Mouse (Mus musculus) limb, embryonic 12.5 days (tissue): ENCODE results near the gene Usp15. TPM values are rescaled to one million over a fixed set of nuclear protein-coding genes. Genes with fewer than 3 reads are reported as not detected.

Experiments used
- ATAC-seq: fragments of 200-750 bp; cut with Nextera tagmentation; 2 replicates; pipeline ENCODE4 v1.8.0; 2017; ENCODE audit warnings: low read depth, moderate TSS enrichment; ENCODE audit not compliant: insufficient number of reproducible peaks, insufficient read depth, low FRiP score, low TSS enrichment
- H3K27ac ChIP-seq: fragments of 300-500 bp; sonication (generic); 2 replicates; pipeline ENCODE4 v1.5.1; 2016; ENCODE audit warnings: mild to moderate bottlenecking, moderate library complexity
- H3K27me3 ChIP-seq: fragments of 300-500 bp; sonication (generic); 2 replicates; pipeline ENCODE4 v1.6.1; 2016; ENCODE audit warnings: mild to moderate bottlenecking, moderate library complexity
- H3K36me3 ChIP-seq: fragments of 300-500 bp; sonication (generic); 2 replicates; pipeline ENCODE4 v1.6.1; 2016; ENCODE audit warnings: mild to moderate bottlenecking, moderate library complexity
- H3K4me1 ChIP-seq: fragments of 300-500 bp; sonication (generic); replicated peaks from 2 replicates; pipeline ENCODE4 v1.6.1; 2016
- H3K4me2 ChIP-seq: fragments of 300-500 bp; sonication (generic); 2 replicates; pipeline ENCODE4 v1.6.1; 2016; ENCODE audit warnings: mild to moderate bottlenecking, moderate library complexity
- H3K4me3 ChIP-seq: fragments of 300-500 bp; sonication (generic); replicated peaks from 2 replicates; pipeline ENCODE4 v1.5.1; 2016; ENCODE audit warnings: mild to moderate bottlenecking
- H3K9ac ChIP-seq: fragments of 300-500 bp; sonication (generic); replicated peaks from 2 replicates; pipeline ENCODE4 v1.6.1; 2016; ENCODE audit warnings: mild to moderate bottlenecking, moderate library complexity
- H3K9me3 ChIP-seq: fragments of 300-500 bp; sonication (generic); 2 replicates; pipeline ENCODE4 v1.6.1; 2016; ENCODE audit warnings: mild to moderate bottlenecking, moderate library complexity
- WGBS: fragments of 180-500 bp; shearing (Covaris S2); methylation state at CpG from one replicate; pipeline ENCODE4 v1.1.7; 2016; 5-methylcytosine and 5-hydroxymethylcytosine counted together
- polyA plus RNA-seq: library from polyadenylated mRNA; unstranded; fragments of >200 nt; fragmentation: Nextera tagmentation; extraction: Ambion mirVana; gene quantifications from 2 replicates; pipeline ENCODE4 v1.2.1, GENCODE M21; 2016

Usp15 gene
- polyA plus RNA-seq, 1 experiment from 2014 or later: 68.0 TPM

DNA sequence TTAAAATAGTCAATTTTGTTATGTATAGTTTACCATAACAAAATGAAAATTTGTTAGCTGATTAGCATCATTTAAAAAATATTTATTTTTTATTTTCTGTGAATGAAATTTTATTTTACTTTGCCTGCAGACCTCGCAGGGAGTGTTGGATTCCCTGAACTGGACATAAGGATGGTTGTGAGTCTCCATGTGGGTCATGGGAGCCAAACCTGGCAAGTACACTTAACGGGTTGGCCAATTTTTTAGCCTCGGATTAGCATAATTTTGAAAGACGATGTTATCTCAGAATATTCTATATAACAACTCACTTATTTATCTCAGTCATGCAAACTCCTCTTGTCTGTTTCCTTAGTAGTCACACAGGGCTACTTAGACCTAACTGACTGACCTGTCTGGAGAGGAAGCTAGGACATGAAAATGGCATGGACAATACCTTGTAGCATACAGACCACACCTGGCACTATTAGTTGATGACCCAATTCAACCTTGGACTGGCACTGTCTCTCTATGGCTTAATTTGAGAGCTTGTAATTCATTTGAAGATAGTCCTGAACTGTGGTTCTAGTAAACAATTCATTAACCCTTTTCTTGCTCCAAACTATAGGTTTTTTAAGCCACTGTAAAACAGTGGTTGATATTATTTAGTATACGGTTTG is 54.3 kb downstream of the Usp15 start:
- Histone ChIP-seq H3K9me3 (no peaks in the 10 kb centered on the region), H3K36me3 (peaks cover 42% of the 10 kb centered on the region), H3K9ac (no peak overlapping the region), H3K4me3 (no peak overlapping the region), H3K27me3 (no peaks in the 10 kb centered on the region), H3K4me1 (no peaks in the 10 kb centered on the region), H3K4me2 (no peak overlapping the region), H3K27ac (no peak overlapping the region)
- no peak for ATAC-seq
- 95% methylated on average over 5 of the region's 5 CpGs for WGBS

DNA sequence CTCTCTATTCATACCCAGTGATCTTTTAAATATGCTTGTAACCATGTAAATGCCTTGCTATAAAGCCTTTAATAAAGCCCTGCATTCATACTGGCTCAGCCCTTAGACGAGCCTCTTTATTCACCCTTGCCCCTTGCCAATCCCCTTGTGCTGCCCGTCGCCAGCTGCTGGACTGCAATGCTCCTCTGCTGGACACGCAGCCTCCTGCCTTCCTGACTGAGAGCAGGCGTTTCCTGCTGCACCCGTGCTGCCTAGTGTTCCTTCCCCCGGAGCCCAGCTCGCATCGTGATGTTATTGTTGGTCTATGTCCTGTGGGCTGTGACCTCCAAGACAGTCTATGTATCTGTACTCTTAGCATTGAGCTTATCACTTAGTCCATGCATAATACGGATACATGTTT is 61.0 kb downstream of the Usp15 start:
- no peak overlapping the region for H3K27ac ChIP-seq
- no peak overlapping the region for H3K9ac ChIP-seq
- no peaks in the 10 kb centered on the region for H3K4me1 ChIP-seq
- H3K27me3 ChIP-seq: no peaks in the 10 kb centered on the region
- H3K4me3 ChIP-seq: no peak overlapping the region
- H3K36me3 ChIP-seq: peaks cover 38% of the 10 kb centered on the region
- no peaks in the 10 kb centered on the region for H3K9me3 ChIP-seq
- ATAC-seq: no peak
- H3K4me2 ChIP-seq: no peak overlapping the region
- WGBS: 84% methylated on average over 10 of the region's 10 CpGs

DNA sequence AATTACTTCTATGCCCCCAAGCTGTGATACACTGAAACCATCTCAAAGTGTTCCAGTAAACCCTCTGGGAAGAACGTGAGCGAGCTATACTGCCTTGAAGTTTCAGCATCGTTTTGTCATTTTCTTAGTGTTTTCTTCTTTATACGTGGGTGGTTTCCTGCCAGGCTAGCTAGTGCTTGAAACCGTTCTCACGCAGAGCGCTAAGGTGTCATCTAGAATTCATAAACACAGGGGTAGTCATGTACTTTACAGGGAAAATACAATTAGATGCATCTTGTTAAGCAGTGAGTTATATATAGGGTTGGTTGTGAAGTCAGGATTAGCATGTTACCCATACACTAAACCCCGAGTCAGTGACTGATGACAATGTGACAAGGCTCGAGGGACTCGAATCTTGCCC is 65.3 kb downstream of the Usp15 start:
- no peak for ATAC-seq
- Histone ChIP-seq H3K4me3 (no peak overlapping the region), H3K4me2 (no peak overlapping the region), H3K4me1 (no peaks in the 10 kb centered on the region), H3K36me3 (peaks cover 60% of the 10 kb centered on the region), H3K27ac (no peak overlapping the region), H3K27me3 (no peaks in the 10 kb centered on the region), H3K9me3 (no peaks in the 10 kb centered on the region), H3K9ac (no peak overlapping the region)
- WGBS: 93% methylated on average over 10 of the region's 10 CpGs

DNA sequence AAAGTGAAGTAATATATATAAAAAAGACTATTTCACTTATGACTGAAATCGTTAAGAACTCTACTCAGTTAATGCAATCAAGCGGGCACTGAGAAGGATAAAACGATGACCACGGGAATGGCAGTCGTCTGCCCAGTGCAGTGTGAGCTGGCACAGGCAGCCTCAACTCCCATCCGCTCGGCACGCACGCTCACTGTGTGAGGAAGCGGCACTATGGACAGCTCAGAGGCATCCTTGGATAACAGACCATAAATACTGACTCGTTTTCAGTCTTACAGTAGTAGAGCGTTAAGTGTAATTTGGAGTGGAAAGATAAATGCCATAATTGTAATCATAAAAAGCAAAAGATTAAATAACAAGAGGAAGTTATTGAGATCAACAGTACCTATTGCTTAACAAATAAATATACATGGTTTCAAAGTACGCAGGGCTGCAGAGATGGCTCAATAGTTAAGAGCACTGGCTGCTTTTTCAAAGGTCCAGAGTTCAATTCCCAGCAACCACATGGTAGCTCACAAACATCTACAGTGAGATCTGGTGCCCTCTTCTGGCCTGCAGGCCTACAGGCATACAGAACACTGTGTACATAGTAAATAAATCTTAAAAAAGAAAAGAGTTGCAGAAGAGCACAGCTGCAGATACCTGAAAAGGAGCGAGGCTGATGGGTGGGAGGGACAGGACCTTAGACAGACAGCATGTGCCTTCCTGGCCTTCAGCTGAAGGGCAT is 76.0 kb downstream of the Usp15 start:
- Histone ChIP-seq H3K36me3 (peaks cover 91% of the 10 kb centered on the region), H3K9me3 (no peaks in the 10 kb centered on the region)

DNA sequence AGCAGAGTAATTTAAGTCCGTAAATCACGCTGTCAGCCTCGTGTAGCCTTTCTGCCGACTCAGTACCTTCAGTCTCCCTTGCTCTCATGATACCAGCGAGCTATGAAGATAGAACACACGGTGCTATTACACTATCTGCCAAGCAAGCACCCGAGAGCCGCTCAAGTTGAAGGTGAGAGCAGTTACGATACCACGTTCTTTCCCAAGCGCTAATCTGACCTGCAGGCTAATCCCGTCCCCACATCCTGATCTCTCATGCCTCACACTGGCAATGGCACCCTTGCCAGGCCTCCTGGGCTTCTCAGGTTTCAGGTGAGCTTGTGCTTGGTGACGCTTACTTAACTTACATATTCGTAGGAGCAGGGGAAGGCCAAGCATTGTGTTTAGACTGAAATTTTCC is 79.9 kb downstream of the Usp15 start:
- H3K4me2 ChIP-seq: no peak overlapping the region
- no peaks in the 10 kb centered on the region for H3K27me3 ChIP-seq
- H3K27ac ChIP-seq: no peak overlapping the region
- H3K4me3 ChIP-seq: no peak overlapping the region
- no peaks in the 10 kb centered on the region for H3K9me3 ChIP-seq
- H3K36me3 ChIP-seq: peaks cover 86% of the 10 kb centered on the region
- no peak overlapping the region for H3K9ac ChIP-seq
- H3K4me1 ChIP-seq: no peaks in the 10 kb centered on the region
- ATAC-seq: no peak
- 82% methylated on average over 14 of the region's 14 CpGs for WGBS

More for the DNA sequence above, 76.0 kb downstream of the Usp15 start:
- H3K4me1 ChIP-seq: no peaks in the 10 kb centered on the region
- H3K9ac ChIP-seq: no peak overlapping the region
- no peak overlapping the region for H3K4me3 ChIP-seq
- no peak overlapping the region for H3K4me2 ChIP-seq
- 96% methylated on average over 14 of the region's 14 CpGs for whole genome bisulfite sequencing
- ATAC-seq: no peak
- no peak overlapping the region for H3K27ac ChIP-seq
- H3K27me3 ChIP-seq: no peaks in the 10 kb centered on the region

DNA sequence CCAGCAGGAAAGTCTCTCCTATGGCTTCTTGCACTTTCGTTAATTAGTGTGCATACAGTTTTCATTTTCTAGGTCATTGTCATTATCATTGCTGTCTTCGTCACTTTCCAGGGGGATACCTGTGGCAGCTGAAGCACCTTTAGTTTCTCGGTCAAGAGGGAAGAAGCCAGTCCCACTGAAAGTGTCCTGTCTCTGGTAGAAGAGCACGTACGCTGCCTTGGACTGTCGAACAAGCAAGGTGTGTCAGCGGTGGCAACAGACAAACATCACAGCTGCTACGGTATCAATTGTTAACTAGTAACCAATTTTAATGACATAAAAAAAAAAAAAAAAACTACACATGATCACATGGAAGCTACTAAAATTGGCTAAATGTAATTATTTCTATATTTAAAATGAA is 83.3 kb downstream of the Usp15 start:
- H3K4me2 ChIP-seq: no peak overlapping the region
- ATAC-seq: no peak
- H3K9ac ChIP-seq: no peak overlapping the region
- no peaks in the 10 kb centered on the region for H3K4me1 ChIP-seq
- no peak overlapping the region for H3K4me3 ChIP-seq
- WGBS: 97% methylated on average over 8 of the region's 8 CpGs
- no peaks in the 10 kb centered on the region for H3K9me3 ChIP-seq
- no peaks in the 10 kb centered on the region for H3K27me3 ChIP-seq
- peaks cover 61% of the 10 kb centered on the region for H3K36me3 ChIP-seq
- no peak overlapping the region for H3K27ac ChIP-seq

DNA sequence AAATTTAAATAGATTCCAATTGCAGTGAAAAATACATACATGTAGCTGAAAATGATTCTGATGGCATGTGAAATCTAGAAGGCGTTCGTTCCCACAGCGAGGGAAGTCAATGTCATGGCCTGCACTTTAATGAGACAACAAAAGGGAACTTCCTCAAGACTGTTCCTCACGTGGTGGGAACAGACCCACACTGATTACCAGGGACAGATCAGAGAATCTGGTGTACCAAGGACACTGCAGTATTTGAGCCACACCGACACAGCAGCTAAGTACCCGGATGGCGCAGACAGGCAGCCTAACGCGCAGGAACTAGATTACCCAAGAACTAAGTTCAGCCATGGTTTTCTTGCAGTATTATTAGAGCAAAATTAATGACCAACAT is 84.0 kb downstream of the Usp15 start:
- Histone ChIP-seq H3K4me3 (no peak overlapping the region), H3K9ac (no peak overlapping the region), H3K36me3 (peaks cover 54% of the 10 kb centered on the region), H3K4me1 (no peaks in the 10 kb centered on the region), H3K27me3 (no peaks in the 10 kb centered on the region), H3K4me2 (no peak overlapping the region), H3K9me3 (no peaks in the 10 kb centered on the region), H3K27ac (no peak overlapping the region)
- 93% methylated on average over 9 of the region's 9 CpGs for WGBS
- no peak for ATAC-seq

DNA sequence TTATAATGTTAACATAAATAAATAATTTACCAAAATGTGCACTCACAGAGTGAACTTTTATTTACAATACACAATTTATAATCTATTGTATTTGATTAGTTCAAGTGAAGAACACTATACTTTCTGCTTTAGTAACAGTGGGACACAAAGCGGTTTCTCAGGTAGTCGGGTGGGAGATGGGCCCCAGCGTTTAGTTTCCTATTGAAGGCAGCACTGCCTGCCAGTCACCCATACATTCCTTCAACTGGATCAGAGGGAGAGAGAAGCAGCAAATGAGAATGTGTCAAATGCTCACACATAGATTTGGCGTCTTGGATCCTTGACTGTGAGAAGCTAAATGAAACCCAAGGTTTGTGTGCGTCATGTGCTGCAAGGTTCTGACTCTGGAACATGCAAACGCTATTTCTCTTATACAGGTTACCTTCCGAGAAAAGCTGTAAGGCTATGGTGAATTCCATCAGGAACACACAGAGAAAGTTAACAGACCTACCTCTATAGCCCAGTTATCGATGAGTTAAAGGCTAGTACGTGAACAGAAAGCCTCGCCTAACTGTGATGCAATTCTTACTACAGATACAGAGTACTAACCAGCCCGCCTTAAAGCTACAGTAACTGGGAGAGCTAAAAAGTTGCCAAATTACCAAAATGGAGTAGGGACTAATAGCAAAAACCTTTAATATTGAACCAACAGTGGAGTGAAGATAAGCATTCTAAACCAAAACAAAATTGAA is 84.6 kb downstream of the Usp15 start:
- WGBS: 89% methylated on average over 11 of the region's 11 CpGs
- Histone ChIP-seq H3K27ac (no peak overlapping the region), H3K4me1 (no peaks in the 10 kb centered on the region), H3K27me3 (no peaks in the 10 kb centered on the region), H3K9ac (no peak overlapping the region), H3K4me3 (no peak overlapping the region), H3K9me3 (no peaks in the 10 kb centered on the region), H3K4me2 (no peak overlapping the region), H3K36me3 (peaks cover 48% of the 10 kb centered on the region)
- no peak for ATAC-seq

DNA sequence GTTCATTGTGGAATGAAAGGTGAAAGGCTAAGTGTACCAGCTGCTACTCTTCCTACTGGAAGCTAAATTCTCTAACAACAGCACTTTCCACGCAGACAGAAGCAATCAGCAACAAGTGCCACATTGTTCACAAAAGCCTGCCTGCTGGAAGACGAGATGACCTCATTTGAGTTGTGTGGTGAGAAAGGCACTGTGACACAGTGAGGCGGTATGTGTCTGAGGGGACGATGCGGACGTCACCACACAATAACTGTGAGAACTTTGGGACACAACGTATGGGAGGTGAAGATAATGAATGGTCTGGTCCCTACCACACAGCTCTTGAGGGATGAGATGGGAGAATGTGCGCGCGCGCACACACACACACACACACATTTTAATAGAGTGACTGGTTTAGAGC is 86.2 kb downstream of the Usp15 start:
- H3K27me3 ChIP-seq: no peaks in the 10 kb centered on the region
- no peak overlapping the region for H3K4me3 ChIP-seq
- no peak overlapping the region for H3K27ac ChIP-seq
- peaks cover 31% of the 10 kb centered on the region for H3K36me3 ChIP-seq
- H3K9ac ChIP-seq: no peak overlapping the region
- ATAC-seq: no peak
- WGBS: 89% methylated on average over 11 of the region's 11 CpGs
- H3K9me3 ChIP-seq: no peaks in the 10 kb centered on the region
- no peaks in the 10 kb centered on the region for H3K4me1 ChIP-seq
- no peak overlapping the region for H3K4me2 ChIP-seq

DNA sequence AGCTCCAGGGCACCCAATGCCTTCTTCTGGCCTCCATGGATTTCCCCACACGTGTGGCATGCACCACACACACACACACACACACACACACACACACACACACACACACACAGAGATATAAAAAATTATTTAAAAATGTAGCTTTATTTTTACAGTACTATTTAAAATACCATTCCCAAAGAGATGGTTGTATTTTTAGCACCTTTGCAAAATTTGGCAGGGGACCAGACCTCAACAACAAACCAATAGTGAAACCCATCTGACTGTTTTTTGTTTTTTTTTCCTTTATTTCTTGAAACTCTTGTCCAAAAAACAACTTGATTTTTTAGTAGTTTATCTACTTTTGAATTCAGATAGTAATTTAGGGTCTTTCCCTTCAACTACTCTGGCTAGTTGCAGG is 88.3 kb downstream of the Usp15 start:
- peaks cover 17% of the 10 kb centered on the region; the same call in 1 of the 2 replicates for H3K36me3 ChIP-seq
- no peaks in the 10 kb centered on the region for H3K4me1 ChIP-seq
- 73% methylated on average over 1 of the region's 1 CpGs for WGBS
- H3K9me3 ChIP-seq: no peaks in the 10 kb centered on the region
- H3K27me3 ChIP-seq: no peaks in the 10 kb centered on the region
- no peak overlapping the region for H3K4me3 ChIP-seq
- H3K27ac ChIP-seq: no peak overlapping the region
- no peak overlapping the region for H3K9ac ChIP-seq
- H3K4me2 ChIP-seq: no peak overlapping the region
- ATAC-seq: no peak

DNA sequence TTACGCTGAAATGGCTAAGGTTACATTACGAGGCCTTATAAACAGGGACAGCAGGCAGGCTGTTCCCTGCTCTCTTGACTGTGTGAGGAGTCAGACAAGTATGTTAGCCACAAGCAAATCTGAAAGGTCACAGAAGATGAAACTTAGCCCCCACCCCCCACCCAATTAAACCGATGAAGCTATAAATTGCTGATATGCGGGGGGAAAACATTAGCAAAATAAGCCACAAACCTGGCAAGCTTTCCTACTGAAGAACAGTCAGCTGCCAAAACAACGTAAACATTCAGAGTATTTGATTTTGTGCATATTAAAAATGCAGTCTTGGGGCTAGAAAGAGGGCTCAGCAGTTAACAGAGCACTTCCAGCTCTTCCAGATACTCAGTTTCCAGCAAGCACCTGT is 88.7 kb downstream of the Usp15 start:
- Histone ChIP-seq H3K27me3 (no peaks in the 10 kb centered on the region), H3K4me2 (no peak overlapping the region), H3K4me1 (no peaks in the 10 kb centered on the region), H3K27ac (no peak overlapping the region), H3K4me3 (no peak overlapping the region), H3K9me3 (no peaks in the 10 kb centered on the region), H3K36me3 (peaks cover 14% of the 10 kb centered on the region; the same call in 1 of the 2 replicates), H3K9ac (no peak overlapping the region)
- no peak for ATAC-seq
- WGBS: 86% methylated on average over 5 of the region's 5 CpGs
